Mouse (Mus musculus): ENCODE measurements around the gene Gsc2. TPM values are rescaled to one million over a fixed set of nuclear protein-coding genes. Genes with fewer than 3 reads are reported as not detected.
"Not testable (repeated sequence)": the region's sequence is repeated elsewhere in the genome, so short reads cannot be mapped to it uniquely, and the experiment has no call there.

Gene Gsc2
- total RNA-seq (2021), result not detected
- long read RNA-seq, experiment 1, result 0 reads
- long read RNA-seq, experiment 2, result 0 reads

DNA sequence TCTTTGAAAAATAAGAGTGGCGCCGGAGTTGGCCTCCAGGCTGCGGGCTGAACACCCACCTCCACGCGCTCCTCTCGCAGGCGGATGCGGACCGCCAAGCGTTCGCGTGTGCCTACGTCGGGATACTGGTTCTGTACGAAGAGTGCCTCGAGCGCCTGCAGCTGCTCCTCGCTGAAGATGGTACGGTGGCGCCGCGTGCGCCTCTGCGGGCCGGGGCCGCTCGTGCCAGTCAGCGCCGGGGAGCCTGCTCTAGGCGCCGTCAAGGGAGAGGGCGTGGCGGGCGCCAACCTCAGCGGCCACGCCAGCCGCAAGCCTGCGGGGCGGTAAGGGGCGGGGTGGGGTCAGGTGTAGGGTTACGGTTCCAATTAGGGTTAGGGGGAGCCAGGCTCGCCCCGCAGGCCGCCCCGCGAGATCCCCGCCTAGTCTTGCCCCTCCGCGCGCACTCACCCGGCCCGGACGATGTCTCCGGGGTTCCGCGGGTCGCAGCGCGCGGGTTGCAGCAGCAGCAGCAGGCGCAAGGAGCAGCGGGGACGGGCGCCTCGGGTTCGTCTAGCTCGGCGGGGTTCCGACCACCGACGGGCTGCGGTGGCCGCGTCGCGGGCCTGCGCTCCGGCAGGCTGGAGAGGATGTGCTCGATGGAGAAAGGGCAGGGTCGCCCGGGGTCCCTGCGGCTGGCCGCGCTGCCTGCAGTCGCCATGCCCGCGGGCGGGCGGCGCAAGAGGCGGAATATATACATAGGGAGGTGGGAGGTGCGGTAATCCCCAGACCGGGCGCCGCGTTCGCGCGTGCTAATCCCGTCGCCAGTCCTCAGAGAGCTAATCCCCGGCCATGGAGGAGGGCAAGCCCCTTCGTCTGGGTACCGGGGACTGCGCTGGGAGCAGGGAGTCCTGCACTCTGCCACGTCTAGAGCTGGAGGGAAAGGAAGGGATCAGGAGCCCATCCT, at the start of gene Gsc2:
Gene Gsc2, minus strand, starts transcription at position 753 of the 943 bp plus-strand sequence.
- DNase-seq, result no peak

DNA sequence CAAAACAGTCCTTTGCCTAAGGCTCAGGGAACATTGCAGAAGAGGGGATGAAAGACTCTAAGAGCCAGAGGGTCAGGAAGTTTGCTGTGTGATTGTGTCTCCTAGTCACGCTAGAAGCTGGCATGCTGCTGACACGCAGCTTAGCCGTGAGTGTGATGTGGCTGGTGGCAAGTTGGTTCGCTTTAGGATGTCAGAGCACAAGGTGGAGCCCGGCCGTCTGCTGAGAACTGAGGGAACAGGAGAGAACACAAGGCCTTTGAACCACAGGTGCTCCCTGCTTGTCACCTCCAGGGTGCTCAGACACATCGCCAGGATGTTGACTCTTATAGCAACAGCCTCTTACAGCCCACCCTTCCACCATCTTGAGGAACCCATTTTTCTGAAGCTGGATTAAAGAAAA, 47.2 kb upstream of the Gsc2 start:
- no peak for DNase-seq

DNA sequence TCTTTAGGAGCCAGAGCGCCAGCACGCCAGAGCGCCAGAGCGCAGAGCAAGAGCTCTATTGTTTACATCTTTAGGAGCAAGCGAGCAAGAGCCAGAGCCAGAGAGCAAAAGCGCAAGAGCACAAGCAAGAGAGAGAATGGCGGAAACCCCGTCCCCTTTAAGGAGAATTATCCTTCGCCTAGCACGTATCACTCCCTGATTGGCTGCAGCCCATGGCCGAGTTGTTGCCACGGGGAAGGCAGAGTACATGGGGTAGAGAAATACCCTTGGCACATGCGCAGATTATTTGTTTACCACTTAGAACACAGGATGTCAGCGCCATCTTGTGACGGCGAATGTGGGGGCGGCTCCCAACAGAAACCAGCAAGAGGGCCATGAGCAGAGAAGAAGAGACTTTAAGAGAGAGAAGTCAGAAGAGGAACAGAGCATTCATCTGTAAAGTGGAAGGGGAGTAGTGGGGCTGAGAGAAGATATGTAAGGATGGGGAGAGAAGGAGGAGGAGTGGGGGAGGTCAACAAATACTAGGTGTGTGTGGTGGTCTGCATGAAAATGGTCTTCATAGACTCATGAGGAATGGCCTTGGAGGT, 41.3 kb upstream of the Gsc2 start:
- DNase-seq, result not testable (repeated sequence)

DNA sequence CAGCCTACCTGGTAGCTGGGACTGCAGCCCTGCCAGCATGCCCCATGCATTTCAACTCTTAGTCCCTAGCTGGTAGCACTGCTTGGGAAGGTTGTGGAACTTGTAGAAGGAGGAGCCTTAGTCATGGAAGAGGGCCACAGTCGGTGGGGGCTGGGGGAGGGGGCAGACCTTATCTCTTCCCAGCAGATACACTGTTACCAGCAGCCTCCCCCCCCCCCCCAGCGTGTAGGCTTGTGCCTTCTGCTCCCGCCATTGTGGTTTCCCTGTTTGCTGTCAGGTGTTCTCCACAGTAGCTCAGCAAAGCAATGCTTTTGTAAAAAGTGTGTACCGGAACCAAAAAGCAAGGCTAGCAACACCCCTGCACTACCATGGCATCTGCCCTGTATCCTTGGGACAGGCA, 36.8 kb upstream of the Gsc2 start:
- no peak for DNase-seq

DNA sequence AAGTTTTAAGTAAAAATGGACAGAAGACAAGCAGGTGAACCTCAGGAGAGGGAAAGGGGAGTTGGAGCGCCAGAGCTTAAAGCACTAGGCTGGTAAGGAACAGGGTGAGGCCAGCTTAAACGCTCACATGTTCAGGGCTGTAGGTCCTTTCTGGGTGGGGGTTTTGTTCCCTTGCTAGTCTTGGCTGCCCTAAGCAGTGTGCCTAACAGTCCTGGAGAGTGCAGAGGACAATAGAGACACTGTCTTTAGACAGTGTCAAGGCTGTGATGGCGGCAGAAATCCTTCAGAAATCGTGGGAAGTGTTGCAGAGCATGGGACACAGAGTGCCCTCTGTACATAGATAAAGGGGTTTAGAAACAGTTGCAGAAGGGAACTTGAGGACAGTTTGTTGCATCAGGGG, 35.2 kb upstream of the Gsc2 start:
- no peak for DNase-seq

DNA sequence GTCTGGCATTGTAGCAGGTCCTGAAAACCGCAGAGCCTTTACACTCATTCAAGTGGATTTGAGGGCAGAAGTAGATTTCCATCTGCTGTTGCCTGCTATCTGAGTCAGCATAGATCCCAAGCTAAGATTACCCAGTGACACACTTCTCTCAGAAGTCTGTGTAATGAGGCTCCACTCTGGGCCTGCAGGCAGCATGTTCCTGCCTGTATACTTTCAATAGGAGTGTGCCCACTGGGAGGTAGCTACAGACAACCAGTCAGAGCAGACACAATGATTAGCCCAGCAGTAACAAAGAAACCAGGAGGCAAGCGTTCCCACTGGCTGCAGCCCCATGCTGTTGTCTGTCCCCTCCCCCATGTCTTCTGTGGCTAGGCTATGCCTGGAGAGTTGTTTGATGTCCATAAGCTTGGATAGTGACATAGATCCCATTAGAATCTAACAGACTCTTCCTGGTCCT, 34.6 kb upstream of the Gsc2 start:
- DNase-seq, result no peak

DNA sequence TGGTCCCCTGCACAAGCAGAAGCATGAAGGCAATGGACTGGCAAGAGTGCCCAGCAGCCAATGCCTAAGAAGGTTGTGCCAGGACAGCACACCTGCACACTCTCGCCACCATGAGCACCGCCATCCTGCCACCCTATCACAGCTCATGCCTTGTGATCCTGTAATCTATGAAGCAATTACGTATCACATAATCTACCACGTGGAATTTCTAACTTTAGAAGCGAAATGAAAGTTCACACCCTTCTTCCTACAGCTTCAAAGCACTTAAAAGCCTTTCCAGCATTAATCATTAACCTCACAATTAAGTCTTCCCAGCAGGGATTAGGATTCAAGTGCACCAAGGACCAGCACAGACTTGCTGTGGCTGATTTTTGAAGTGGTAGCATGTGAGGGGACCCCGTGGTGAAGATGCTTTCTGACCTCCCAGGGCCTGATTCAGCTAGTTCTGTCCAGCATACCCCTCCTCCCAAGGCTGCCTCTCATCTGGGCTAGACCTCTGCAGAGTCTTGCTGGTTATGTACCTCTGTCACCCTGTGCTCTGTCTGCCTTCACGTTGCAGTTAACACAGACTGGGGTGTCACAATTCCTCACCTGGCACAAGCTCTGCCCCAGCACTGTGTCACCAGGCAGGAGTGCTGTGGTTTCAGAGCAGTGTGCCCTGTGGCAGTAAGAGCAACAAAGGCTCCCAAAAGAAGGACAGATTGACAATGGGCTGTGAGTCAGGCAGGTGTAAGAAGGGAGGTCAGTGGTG, 30.4 kb upstream of the Gsc2 start:
- no peak for DNase-seq

DNA sequence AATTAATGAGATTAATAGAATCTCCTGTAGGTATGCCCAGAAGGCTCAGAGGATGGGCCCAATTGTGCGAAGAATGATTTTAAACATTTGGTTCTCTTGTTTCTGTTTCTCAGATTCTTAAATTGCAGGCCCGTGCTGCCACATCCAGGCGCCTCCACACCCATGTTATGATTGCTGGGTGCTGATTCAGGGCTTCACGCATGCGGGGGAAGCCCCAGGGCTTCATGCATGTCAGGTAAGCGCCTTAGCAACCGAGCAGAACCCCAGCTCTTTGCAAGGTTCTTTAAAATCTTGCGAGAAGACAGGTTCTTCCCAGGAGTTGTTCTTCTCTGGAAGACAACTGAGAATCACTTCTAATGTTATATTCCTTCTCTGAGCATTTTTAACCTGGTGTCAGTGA, 28.6 kb upstream of the Gsc2 start:
- no peak for DNase-seq

DNA sequence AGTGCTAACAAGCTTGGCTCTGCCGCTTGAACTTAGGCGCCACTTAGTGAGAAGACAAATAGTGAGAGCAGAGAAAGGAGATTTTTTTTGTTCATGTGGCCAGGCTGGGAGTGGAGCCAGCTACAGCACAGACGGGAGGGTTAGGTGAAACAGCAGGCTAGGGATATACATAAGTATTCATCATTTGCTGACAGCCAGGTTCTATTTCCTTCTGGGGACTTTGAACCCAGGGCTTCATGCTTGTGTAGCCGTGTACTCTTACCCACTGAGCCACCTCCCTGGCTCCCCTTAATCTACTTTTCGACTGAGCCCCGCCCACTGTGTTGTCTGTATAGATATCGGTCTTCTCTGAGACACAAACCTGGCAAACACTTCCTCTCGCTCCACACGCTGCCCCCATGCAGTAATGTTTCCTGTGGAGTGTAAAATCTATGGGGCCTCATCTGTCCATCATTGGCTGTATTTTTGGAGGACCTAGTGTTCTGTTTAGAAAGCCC, 24.4 kb upstream of the Gsc2 start:
- no peak for DNase-seq

DNA sequence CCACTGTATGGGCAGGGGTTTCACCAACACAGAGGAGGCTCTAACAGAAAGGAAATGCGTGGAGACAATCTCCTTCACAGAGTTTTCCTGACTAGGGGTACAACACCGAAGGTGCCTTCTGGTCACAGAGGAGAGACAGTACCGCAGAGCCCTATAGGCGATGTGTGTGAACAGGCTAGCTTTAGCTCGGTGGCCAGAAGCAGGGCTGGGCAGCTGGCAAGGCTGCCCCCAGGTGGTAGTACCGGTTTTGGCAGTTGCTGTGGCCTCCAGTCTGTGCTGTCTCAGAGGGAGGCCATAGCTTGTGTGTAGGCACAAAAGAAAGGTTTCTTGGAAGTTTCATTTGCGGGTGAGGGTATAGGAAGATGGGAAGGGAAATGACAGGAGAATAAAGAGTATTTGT, 24.0 kb upstream of the Gsc2 start:
- peak; percentile 36 for DNase-seq

DNA sequence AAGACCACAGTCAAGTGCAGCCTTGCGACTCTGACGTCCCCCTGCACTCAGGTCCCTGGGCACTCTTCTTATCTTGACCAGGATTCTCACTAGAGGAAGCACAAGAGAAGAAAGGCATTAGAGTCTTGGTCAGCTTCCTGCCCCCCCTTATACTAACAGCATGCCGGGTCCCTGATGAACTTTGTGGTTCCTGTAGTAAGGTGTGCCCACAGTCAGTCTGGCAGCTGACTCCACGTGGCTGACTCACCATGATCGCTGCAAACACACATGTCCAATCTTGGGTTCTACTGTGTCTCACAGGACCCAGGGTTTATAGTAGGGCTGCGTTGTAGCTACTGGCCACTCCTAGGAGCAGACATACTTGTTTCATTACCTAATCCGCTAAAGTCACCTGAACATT, 23.3 kb upstream of the Gsc2 start:
- no peak for DNase-seq

DNA sequence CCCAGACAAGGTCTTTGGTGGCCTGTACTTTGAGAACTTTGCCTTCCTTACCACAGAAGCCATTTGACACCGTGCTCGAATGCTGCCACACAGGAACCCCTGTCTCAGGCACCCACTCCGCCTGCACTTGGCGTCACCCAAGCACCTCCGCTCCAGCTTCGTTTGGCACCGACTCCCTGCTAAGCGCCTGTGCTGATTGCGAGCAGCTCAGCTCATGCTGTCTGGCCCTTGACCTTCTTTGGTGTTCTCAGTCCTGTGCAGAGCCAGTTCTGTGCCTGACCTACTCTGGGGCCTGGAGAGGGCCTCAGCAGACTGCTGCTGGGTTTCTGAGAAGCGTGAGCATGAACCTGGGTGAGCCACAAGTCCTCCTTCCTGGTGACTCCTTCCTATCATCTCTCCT, 21.9 kb upstream of the Gsc2 start:
- DNase-seq, result no peak

DNA sequence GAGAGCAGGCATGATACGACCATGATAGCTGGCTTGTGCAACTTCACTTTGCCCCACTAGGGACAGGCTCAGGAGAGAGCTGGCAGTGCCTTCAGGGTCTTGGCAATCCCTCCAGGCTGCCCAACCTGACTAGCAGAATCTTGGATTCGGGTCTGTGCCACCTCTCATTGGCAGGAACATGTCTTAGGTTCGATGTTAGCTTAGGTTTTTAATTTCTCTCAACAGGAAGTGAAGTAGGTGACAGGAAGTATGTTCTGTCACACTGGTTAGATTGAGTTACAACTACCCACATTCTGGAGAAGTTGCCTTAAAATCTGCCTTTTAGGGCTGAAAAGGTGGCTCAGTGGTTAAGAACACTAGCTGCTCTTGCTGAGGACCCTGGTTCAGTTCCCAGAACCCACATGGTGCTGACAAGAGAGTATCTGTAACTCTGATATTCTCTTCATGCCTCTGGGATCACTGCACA, 19.6 kb upstream of the Gsc2 start:
- DNase-seq, result no peak

DNA sequence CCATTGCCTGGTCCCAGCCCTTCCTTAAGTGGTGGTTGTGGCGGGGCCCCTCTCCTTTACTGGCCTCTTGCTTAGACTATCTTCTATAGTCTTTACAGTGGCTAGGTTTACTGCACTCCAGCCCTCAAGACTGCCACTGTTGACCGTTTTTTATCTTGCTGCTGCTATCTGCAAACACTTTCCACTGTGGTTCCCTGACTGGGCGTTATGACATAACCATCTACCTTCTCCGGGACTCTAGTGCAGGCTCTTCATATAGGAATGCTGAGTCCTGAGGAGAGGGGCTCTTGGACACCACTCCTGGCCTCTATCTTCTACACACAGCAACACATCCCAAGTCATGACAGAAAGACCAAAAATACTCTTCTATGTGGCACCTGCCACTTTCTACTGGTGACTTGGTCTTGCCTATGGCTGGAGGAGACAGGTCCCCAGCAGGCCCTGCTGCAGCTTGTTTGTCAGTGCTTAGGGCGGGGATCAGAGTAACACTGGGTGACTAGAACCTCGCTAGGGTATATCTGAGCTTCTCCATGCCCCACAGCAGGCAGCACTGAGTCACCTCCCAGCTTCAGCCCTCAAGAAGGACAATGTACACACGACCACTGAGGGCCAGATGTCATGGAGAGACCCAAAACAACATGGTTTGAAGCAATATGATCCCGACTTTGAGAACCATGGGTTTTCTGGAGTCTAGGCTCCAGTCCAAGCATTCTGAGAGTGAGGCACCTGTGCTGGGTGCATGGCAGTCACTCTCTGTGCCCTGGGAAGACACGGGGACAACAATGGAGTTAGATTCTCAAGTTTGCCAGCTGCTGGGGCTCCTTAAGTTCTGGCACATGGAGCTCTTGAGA, 19.0 kb upstream of the Gsc2 start:
- no peak for DNase-seq

DNA sequence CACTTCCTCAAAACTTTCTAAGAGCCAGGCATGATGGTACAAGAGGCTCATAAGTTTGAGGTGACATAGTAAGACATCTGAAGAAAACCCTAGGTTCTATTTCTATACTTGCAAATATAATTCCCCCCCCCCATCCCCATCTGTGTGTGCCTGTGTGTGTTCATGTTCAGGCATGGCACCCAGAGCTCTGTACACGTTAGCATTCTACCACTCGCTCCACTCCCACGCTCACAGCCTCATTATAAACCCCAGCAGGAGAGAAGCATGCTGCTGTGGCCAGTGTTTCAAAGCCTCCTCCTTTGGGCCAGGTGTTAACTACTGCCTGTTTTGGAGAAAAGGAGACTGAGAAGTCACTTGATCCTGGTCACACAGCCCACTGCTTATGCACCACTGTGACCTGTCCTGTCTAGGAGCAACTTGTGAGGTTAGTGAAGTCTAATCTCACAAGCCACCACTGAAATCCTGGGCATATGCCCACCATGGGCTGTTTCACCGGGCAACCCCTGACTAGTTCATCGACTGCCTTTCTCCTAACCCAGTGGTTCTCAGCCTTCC, 17.1 kb upstream of the Gsc2 start:
- DNase-seq, result no peak

DNA sequence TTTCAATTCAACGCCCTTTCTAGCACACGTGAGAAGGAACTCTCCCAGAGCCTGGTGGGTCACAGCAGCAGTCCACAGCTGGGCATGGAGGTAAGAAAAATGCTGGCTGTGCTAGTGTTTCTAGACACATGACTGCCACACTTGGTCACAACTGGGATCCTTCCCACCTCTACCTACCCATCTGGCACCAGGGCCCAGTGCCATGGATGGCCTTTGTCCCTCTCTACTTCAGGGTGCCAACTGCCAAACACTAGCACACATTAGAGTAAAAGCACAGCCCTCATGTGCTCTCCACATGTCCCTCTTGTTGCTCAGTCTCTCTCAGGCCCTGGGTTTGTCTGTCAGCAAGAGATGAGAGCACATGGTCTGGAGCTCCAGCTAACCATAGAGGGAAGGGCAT, 14.8 kb upstream of the Gsc2 start:
- DNase-seq, result no peak

DNA sequence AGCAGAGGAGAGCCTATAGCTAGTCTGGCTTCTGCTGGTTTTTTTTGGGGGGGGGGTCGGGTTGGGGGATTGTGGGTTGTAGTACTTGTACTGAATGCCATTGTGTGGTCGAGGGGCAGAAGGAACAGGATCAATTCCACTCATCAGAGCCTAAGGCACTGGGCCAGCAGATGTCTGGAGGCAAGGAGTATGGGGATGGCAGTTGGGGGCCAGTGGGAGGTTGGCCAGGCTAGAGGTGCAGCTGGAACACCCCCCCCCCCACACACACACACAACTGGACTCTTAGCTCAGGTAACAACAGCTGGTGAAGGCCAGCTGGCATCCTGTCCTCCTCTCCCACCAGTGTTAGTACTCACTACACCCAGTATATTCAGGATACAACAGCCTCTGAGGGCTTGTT, 14.4 kb upstream of the Gsc2 start:
- no peak for DNase-seq

DNA sequence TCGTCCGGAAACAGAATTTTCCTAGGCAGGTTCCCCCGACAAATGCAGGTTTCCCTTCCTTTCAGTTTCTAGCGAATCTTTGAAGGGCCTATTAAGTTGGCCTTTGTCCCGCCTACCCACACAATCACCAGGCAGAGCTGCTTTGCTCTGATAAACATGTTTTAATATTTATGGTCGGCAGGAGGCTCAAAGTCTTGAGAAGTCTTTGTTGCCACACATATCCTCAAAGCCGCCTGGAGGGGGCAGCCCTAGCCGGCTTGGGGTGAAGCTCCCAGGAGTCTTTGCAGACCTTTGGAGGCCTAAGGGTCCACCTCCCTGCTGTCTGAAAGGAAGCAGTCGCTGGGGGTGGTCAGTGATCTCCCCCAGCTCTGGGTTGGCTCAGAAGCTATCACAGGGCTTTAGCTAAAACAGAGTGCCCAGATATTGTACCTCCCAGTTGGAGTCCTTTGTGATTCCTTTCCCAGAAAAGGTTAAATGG, 13.8 kb upstream of the Gsc2 start:
- peak; percentile 56 for DNase-seq

DNA sequence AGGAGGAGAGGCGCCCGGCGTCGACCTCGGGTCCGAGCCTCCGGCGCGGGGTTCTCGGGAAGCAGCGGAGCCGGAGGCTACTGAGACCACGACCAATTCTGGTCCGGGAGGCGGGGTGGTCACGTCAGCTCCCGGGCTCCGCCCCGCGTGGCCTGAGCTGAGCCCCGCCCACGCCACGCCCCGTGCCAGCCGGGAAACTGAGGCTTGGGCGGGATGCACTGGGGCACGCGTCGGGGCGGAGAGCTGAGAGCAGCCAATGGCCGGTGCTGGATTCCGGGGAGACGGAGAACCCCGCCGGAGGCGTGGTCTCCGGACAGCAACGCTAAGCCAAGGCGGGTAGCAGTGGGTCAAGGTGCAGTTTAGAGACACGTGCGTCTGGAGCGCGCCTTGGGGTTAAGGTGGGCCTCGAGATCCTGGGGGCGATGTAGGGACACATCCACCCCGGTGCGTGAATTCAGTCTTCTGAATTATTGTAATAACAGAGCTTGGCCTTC, 13.3 kb upstream of the Gsc2 start, which contains the start of gene Slc25a1:
Gene Slc25a1, minus strand, starts transcription at position 133 of the 494 bp plus-strand sequence.
- DNase-seq, result peak; percentile 64

DNA sequence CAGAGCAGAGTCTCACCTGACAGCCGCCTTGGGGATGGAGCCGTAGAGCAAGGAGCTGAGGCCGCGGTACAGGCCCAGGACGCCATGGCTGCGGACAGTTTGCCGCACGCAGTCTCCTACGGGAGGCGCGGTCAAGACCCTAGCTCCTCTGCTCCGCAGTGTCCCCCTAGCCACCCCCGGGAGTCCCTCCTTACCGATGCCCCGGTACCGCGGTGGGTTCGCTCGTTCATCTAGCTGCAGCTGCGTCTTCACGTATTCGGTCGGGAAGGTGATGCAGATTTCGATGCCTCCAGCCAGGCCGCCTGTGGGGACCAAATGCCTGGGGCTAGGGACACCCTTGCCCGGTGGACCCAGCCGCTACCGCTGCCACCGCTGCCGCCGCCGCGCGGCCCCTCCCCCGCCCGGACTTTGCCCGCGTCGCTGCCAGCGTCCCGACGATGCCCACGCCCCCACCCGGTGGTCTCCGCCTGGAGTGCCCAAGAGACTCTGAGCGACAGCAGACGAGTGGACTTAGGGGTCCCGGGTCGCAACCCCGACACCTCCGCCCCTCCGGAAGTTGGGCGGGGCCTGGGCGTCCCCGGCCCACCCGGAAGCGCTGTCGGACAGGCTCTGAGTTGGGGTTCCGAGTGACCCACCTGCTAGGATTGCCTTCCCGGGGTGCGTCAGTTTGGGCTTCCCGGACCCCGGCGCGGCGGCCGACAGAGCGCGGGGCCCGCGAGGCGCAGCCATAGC, 12.7 kb upstream of the Gsc2 start:
- peak; percentile 32 for DNase-seq

Measured in gastrocnemius, postnatal 25 days (tissue).